Mouse (Mus musculus) lung, embryonic 15.5 days (tissue): Measurements from ENCODE around the gene Lrrc23. TPM values are rescaled to one million over a fixed set of nuclear protein-coding genes. Genes with fewer than 3 reads are reported as not detected.

Experiments used
- polyA plus RNA-seq: library from polyadenylated mRNA; unstranded; fragments of >200 nt; fragmentation: Nextera tagmentation; extraction: Ambion mirVana; gene quantifications from 2 replicates; pipeline ENCODE4 v1.2.1, GENCODE M21; 2015

The Lrrc23 gene
- polyA plus RNA-seq, 1 experiment from 2014 or later: 11.7 TPM

Other genes with a start within 250 kb of the Lrrc23 start
- gene C1s1, start 237.4 kb downstream of the Lrrc23 start, polyA plus RNA-seq: 2.6 and 3.6 TPM in 2 replicates
- not detected in 2 replicates for gene C1rb, start 209.4 kb downstream of the Lrrc23 start, polyA plus RNA-seq
- gene C1s2, start 143.6 kb downstream of the Lrrc23 start, polyA plus RNA-seq: 0.07 TPM in 1 of 2 replicates, not detected in the other
- gene Lpcat3, start 116.7 kb downstream of the Lrrc23 start, polyA plus RNA-seq: 56.8 and 61.9 TPM in 2 replicates
- gene Emg1, start 67.5 kb downstream of the Lrrc23 start, polyA plus RNA-seq: 199 and 200 TPM in 2 replicates
- 327 and 340 TPM in 2 replicates for gene Phb2, start 67.4 kb downstream of the Lrrc23 start, polyA plus RNA-seq
- 17.3 and 24.3 TPM in 2 replicates for gene Ptpn6, start 41.0 kb downstream of the Lrrc23 start, polyA plus RNA-seq
- gene Grcc10, start 38.4 kb downstream of the Lrrc23 start, polyA plus RNA-seq: 406 and 416 TPM in 2 replicates
- not detected in 2 replicates for gene Gm45234, start 23.7 kb downstream of the Lrrc23 start, polyA plus RNA-seq
- gene Atn1, start 23.2 kb downstream of the Lrrc23 start, polyA plus RNA-seq: 15.6 and 16.1 TPM in 2 replicates
- gene Eno2, start 10.1 kb downstream of the Lrrc23 start, polyA plus RNA-seq: 2.1 and 3.4 TPM in 2 replicates
- gene Spsb2, start 28.9 kb upstream of the Lrrc23 start, polyA plus RNA-seq: 11.6 and 12.7 TPM in 2 replicates
- gene Tpi1, start 34.6 kb upstream of the Lrrc23 start, polyA plus RNA-seq: 712 and 746 TPM in 2 replicates
- gene Usp5, start 49.8 kb upstream of the Lrrc23 start, polyA plus RNA-seq: 149 and 152 TPM in 2 replicates
- gene Cdca3, start 49.8 kb upstream of the Lrrc23 start, polyA plus RNA-seq: 188 and 197 TPM in 2 replicates
- gene Gnb3, start 60.5 kb upstream of the Lrrc23 start, polyA plus RNA-seq: 0.38 and 1.1 TPM in 2 replicates
- 23.9 and 26.9 TPM in 2 replicates for gene P3h3, start 78.0 kb upstream of the Lrrc23 start, polyA plus RNA-seq
- gene Gpr162, start 84.3 kb upstream of the Lrrc23 start, polyA plus RNA-seq: 0.54 and 0.59 TPM in 2 replicates
- gene Cd4, start 108.5 kb upstream of the Lrrc23 start, polyA plus RNA-seq: 0.08 and 0.26 TPM in 2 replicates
- gene Lag3, start 132.0 kb upstream of the Lrrc23 start, polyA plus RNA-seq: 2.3 TPM in 2 replicates
- 454 and 458 TPM in 2 replicates for gene Ptms, start 140.4 kb upstream of the Lrrc23 start, polyA plus RNA-seq
- gene Mlf2, start 151.7 kb upstream of the Lrrc23 start, polyA plus RNA-seq: 378 and 389 TPM in 2 replicates
- 142 and 151 TPM in 2 replicates for gene Cops7a, start 185.8 kb upstream of the Lrrc23 start, polyA plus RNA-seq
- 0.74 and 0.96 TPM in 2 replicates for gene Pianp, start 217.0 kb upstream of the Lrrc23 start, polyA plus RNA-seq
- gene Zfp384, start 229.4 kb upstream of the Lrrc23 start, polyA plus RNA-seq: 21.3 and 24.4 TPM in 2 replicates